Mouse (Mus musculus) mature B cell (primary cell): ENCODE measurements around the gene Herc6.
"Not testable (repeated sequence)": the region's sequence is repeated elsewhere in the genome, so short reads cannot be mapped to it uniquely, and the experiment has no call there.

Source experiments
- in situ Hi-C: fragments of 300-500 bp; cut with MboI; formaldehyde crosslinking; loops from 2 replicates; pipeline ENCODE4 v1.14.3; 2019

Gene Herc6

DNA sequence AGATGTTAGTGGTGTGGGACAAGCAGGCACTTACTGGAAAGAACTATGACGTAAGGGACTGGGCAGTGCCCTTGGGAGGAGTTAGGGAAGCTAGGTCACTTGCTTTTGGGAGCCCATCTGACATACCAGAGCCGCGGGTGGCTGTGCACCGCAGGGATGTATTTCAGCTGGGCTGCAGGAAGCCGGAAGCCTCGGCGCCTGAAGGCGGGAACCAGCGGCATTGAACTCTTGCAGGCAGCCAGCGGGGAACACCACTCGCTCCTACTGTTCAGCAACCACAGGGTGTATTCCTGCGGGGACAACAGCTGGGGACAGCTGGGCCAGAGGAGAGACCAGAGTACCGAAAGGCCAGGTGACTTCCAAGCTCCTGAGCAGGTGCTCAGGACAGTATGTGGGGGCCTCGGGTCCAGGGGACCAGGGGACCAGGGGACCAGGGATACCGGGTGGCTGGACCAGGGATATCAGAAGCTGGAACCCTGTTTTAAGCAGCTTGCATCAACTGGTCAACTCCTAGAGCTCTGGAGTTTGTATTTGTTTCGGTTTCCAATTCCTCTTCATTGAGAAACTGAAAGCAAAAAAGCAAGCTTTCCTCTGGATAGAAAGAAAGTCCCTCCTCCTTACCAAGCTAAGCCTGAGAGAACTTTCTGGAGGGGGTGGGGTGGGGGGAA lies at the start of gene Herc6:
Gene Herc6, plus strand, starts transcription at position 120 of the 668 bp plus-strand sequence.
- in situ Hi-C loops = no loop called here

DNA sequence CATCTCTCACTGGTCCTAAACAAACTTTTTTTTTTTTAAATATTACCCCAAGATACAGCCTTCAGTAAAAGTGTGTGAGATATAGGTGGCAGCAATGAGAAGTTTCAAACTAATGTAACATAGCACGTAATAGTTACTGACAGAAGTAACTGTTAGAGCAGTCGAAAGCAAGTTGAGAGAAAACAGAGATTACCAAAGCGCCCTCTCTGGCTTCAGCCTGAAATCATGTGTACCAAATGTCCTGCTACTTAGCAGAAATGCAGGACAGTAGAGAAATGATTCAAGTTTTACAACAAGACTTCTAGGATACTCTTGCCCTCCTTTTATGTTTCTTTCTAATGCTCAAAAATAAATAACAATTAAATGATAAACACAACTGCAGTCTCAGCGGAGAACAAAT lies 49.8 kb upstream of the Herc6 start:
- in situ Hi-C loops = no loop called here

DNA sequence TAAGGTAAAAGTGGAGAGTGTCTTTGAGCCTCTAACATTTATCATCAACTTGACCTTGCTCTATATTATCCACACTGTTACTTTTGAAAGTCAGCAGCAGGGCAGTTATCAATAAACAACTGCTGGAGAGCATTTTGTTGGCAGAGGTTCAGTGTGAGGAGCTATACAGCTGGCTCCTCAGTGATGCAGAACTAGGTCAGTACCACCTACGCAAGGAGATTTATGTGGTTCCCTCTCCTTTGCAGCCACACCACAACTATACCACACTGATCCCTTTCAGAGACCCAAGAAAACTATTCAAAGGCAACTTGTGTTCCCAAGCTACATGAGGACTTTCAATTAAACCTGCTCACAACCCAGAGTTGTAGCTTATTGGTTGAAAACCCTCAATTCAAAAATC lies 49.4 kb upstream of the Herc6 start:
- in situ Hi-C loops = no loop called here

GRCm38 (mm10) chr6:57532022-57532421 lies 48.8 kb upstream of the Herc6 start:
- in situ Hi-C loops = no loop called here

DNA sequence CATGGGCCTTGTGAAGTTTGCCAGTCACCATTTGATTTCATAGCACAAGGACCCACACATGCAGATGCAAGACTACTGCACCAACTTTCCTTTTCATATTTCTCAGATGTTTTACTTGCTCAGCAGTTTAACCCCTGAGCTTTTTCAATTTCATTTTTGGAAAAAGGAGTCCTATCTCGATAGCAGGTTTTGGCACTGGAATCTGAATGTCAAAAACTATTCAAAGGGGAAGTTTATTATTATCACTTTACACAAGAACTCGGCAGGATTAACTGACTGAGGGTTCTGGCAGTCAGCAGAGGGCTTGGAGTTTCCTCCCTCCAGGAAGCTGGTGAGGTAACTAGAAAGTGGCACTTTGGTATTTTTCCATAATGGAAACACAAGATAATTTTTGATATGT lies 47.4 kb upstream of the Herc6 start:
- in situ Hi-C loops = no loop called here

DNA sequence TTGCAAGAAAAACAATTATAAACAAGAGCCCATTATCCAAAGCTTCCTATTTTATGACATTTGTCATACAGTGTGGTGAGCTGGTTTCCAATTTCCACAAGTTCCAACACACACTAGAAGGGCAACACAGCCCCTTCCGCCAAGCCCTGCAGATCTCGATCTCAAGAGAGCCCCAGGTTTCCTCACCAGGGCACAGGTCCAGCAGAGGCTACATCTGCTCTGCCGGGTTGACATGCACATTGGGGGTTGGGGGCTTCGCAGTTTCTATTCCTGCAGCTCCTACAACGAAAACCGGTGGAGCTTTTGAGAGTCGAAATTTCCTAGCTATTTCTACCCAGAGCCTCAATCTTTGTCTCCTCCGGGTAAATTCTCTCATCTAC lies 46.6 kb upstream of the Herc6 start:
- in situ Hi-C loops = no loop called here

GRCm38 (mm10) chr6:57534611-57535286 lies 46.1 kb upstream of the Herc6 start:
- in situ Hi-C loops = no loop called here

GRCm38 (mm10) chr6:57535386-57535936 lies 45.3 kb upstream of the Herc6 start, which contains the start of gene Ppm1k:
Gene Ppm1k (minus strand): TSS chr6:57535468.
- in situ Hi-C loops = no loop called here

DNA sequence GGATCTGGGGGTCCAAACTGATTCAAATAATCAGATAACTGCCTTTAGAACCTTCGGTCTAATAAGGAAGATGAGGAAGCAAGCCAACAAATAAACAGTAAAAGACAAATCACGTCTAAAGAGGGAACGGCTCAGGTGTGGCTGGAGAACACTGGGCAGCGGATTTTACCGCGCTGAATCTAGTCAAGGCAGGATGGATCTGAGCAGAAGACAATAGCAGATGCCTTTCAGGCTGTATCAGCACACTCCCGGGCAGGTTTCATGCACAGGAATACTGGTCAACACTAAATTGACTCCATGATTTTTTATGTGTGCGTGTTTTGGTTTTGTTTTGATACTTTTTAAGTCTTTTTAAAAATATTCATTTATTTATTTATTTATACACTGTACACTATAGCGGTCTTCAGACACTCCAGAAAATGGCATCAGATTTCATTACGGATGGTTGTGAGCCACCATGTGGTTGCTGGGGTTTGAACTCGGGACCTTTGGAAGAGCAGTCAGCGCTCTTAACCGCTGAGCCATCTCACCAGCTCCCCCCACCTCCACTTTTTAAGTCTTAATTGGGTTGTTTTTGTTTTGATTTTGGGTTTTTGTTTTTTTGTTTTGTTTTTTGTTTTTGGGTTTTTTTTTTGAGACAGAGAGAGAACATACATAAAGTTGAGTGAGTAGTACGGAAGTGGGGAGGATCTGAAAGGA lies 44.7 kb upstream of the Herc6 start:
- in situ Hi-C loops = no loop called here

DNA sequence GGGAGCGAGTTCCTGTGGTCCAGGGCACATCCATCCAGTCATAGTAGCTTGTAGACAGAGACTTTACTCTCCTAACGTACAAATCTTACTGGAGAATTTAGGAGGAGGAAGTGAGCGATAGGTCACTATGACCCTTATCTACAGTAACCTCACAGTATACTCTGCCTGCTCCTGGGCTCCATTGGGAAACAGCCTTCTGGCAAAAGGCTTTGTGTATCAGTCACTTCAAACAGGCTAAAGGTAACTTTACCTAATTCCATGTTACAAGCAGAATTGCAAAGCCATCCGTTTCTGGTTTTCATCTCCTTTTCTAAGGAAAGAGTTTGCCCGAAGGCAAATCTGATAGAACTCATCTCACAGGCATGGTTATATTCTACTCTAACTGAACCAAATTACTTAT lies 42.9 kb upstream of the Herc6 start:
- in situ Hi-C loops = no loop called here

DNA sequence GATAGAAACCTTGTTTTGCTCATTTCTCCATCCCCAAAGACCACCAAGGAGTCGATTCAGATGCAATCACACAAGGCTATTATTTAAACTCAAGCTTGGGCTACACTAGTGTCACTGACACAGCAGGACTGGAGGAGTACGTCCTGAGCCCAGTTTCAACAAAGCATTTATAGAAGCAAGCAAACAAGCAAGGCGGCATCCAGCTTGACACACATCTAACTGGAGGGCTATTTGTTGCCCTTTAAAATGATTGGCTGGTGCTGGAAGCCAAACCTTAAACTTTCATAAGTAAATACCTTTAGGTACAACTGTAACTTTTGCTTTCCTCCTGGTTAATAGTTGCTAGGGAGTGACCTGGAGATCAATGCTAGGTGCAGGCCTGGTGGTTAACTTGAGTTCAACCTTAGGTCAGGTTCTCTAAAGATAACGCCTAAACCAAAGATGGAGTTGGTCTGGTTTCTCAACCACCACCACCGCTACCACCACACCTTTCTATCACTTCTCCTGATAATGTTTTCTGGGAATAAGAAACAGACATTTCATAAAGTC lies 39.8 kb upstream of the Herc6 start:
- in situ Hi-C loops = no loop called here

DNA sequence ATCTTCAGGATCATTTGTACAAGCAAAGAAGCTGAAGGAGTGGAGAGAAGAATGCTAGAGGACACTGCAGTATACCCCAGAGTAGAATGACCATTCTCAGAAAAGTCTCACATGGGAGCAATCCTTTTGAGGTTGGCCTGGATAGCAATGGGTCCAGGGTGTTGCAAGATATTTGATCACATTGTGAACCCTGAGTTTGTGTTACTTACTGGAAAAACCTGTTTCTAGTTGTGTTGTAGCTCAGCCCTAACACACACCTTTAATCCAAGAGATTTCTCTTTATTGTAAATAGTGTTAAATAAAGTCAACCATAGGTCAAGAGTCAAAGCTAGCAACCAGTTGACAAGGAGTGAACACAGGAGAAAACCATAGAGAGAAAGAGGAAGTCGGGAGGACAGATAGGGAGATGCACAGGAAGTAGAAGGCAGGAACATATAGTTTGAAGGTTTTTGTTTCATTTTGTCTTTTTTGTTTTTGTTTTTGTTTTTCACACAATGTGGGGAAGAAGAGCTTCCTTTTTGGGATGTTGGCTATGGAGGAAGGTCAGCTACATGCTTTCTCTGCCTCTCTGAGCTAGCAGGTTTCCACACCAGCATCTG lies 39.0 kb upstream of the Herc6 start:
- in situ Hi-C loops = no loop called here

DNA sequence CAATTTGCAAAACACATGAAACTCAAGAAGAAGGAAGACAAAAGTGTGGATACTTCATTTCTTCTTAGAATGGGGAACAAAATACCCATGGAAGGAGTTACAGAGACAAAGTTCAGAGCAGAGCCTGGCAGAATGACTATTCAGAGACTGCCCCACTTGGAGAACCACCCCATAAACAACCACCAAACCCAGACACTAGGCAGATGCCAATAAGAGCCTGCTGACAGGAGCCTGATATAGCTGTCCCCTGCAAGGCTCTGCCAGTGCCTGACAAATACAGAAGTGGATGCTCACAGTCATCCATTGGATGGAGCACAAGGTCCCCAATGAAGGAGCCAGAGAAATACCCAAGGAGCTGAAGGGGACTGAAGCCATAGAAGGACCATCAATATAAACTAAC lies 37.2 kb upstream of the Herc6 start:
- in situ Hi-C loops = not testable (repeated sequence)

DNA sequence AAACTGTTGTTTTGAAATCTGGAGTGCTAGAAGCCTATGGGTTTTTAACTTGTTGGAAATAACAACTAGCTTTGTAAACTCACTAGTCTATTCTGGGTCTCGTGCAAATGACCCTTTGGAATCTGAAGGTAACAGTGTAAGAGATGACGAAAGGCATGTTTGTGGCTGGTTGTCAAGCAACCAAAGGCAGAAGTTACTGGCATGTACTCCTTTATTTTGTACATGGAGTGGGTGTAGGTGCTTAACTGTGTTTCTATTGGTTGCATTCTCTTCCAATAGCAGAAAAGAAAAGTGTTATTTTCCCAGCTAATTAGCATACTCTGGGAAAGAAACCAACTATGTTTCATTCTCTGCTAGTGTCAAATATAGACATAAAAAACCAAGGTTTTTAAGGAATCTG lies 35.9 kb upstream of the Herc6 start:
- in situ Hi-C loops = no loop called here

DNA sequence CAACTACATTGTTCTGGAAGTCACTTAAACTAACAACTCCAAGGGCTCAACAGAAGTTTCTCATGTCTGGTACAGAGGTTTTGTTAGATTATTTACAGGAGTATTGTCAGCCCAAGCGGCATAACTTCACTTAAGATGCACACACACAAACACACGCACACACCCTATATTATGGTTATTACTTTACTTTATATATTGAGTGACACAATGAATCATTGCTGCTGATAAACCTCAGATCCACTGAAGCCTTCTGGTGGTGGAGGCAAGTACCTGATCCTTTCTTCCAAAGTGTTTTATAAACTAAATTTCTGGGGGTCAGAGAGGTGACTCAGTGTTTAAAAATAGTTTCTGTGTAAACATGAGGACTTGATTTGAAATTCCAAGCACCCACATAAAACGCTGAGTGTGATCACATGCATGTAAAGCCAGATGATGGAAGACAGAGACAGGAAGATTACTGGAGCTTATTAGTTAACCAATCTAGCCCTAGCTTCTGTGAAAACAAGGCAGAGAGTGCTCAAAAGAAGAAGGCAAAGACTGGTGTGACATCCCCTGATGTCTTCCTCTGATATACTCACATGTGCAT lies 29.5 kb upstream of the Herc6 start:
- in situ Hi-C loops = no loop called here

GRCm38 (mm10) chr6:57557796-57558317 lies 22.9 kb upstream of the Herc6 start:
- in situ Hi-C loops = no loop called here

DNA sequence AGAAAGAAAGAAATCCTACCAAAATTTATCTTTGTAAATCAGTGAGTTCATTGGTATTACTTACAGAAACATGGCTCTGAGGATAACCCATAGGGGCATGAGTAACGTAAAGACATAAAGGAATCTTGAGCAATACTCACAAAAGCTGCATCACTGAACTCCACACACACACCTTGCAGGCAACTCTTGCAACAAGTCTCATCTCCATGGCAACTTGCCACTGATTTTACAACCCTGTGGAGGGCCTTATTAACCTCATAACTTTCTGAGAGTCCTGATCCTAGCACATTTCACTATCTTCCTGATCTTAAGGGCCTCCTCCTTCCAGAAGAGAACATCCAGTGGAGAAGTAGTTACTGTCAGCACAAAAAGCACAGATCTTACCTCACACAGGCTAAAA lies 17.3 kb upstream of the Herc6 start:
- in situ Hi-C loops = no loop called here

DNA sequence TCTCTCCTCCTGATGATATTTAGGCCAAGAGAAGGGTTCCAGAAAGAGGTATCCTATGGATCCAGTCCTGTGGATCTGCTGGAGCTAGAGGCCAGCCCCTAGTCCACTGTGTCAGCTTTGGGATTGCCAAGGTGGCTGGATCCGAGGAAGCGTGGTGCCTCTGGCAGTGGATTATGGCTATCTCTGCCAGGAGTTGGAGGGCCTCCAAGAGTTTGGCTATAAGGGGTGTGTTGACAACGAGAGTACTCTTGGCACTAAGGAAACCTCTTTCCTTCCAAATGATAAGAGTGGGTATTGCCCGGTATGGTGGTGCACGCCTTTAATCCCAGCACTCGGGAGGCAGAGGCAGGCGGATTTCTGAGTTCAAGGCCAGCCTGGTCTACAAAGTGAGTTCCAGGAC lies 15.3 kb upstream of the Herc6 start:
- in situ Hi-C loops = no loop called here

DNA sequence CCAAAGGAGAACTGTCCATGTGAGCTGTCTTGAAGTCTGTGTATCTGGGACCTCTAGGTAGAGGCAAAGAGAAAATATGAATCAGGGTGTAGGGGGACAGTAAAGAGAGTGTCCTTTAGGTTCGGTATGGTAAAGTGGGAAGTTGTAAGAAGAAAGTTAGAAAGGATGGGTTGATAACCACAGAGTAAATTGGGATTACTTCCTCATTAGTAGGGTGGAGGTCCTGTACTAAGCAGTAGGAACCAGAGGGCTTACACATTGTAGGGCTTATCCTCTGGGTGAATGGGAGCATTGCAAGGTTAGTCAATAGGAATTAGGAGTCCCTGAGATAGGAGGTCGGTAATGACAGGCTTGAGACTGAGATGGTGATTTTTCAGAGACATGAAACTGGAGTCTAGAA lies 13.2 kb upstream of the Herc6 start:
- in situ Hi-C loops = no loop called here

DNA sequence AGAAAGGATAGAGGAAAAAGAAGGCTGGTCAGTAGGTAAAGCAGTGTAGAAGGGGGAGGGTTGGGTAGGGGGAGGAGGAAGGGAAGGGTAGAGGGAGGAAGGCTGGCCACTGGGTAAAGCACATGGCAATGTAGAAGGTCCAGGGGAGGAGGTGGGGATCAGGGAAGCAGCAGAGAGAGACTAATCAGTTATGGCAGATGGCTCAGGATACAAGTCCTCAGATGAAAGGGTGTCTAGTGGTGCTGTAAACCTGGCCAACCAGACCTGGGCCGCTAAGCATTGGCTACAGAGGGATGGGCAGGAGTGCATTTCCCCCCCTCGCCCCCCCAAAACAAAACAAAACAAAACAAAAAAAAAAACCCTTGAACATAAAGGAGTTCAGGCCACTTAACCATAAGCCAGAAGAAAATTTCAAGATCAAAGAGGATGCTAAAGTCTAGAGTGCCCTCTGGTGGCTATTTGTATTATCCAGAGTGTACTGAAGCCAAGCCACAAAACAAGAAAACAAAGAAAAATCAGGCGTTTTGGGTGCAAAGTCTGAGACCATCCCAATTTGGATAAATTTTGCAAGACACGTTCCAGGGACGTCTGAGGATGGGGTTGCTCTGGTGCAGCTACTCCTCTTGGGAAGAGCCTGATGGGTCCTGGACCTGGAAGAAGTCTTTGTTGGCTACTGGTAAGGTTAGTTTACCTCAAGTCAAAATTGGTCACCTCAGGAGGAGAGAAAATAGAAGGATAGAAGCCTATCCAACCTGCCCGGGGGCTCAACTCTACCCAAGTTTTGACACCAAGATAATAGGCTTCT lies 10.4 kb upstream of the Herc6 start:
- in situ Hi-C loops = loop anchor here (10.0 kb wide), 2 partner anchors 646 to 766 kb away; partner anchors contain the start of genes Nt5c3 and Vmn1r4
